ENCODE assay signal across 8 mouse cellular contexts in genomic region chr11:26387087-26387611, GRCm38 (mm10). TPM values are rescaled to one million over a fixed set of nuclear protein-coding genes. Genes with fewer than 3 reads are reported as not detected.
DNase-seq lines count a peak whose midpoint lies in the region; ATAC-seq lines count a peak whose summit lies in the region.

No protein-coding gene starts in this region.

- no peaks in the 10 kb centered on the region for H3K27me3 ChIP-seq in heart, embryonic 14.5 days (ENCODE audit: control insufficient read depth, insufficient read depth, low read length)
- H3K27me3 ChIP-seq in liver, embryonic 13.5 days = no peaks in the 10 kb centered on the region
- H3K27me3 ChIP-seq in stomach, embryonic 16.5 days (ENCODE audit: control insufficient read depth, insufficient read depth, low read length) = no peaks in the 10 kb centered on the region

- no peaks in the 10 kb centered on the region for H3K36me3 ChIP-seq in heart, embryonic 14.5 days (ENCODE audit: control insufficient read depth, insufficient read depth, low read length)
- no peaks in the 10 kb centered on the region for H3K36me3 ChIP-seq in liver, embryonic 13.5 days
- H3K36me3 ChIP-seq in stomach, embryonic 16.5 days (ENCODE audit: control insufficient read depth, insufficient read depth, low read length) = no peaks in the 10 kb centered on the region

- WGBS in heart, embryonic 14.5 days = under 1% methylated on average over 42 of the region's 42 CpGs
- under 1% methylated on average over 42 of the region's 42 CpGs for WGBS in liver, embryonic 13.5 days (ENCODE audit: insufficient replicate concordance)
- WGBS in stomach, embryonic 16.5 days = under 1% methylated on average over 42 of the region's 42 CpGs

- peak; percentile 98 for ATAC-seq in CD4-positive, CD25-positive, alpha-beta regulatory T cell, adult 4 months
- peak; percentile 100 for ATAC-seq in heart, embryonic 14.5 days (ENCODE audit: insufficient number of reproducible peaks, insufficient read depth, low FRiP score, low read depth)
- ATAC-seq in liver, embryonic 13.5 days (ENCODE audit: low read depth) = peak; percentile 100
- ATAC-seq in stomach, embryonic 16.5 days (ENCODE audit: insufficient read depth, low FRiP score) = peak; percentile 100

- H3K4me3 ChIP-seq in heart, embryonic 14.5 days (ENCODE audit: control insufficient read depth in 1 of 2, insufficient read depth in 1 of 2, low read depth in 1 of 2, low read length in 2 of 2) = peak overlapping the region; percentile 57 to 70
- H3K4me3 ChIP-seq in liver, embryonic 13.5 days (replicated peaks) = peak overlapping the region; percentile 74
- H3K4me3 ChIP-seq in stomach, embryonic 16.5 days (replicated peaks; ENCODE audit: low read length) = peak overlapping the region; percentile 80

- peak; percentile 95 for DNase-seq in c-Kit-negative CD71-positive TER-119-positive erythroid progenitor cells, embryonic 14.5 days (ENCODE audit: low read depth, low spot score)
- peak; percentile 81 for DNase-seq in fibroblast of lung, adult 2 months (ENCODE audit: low read depth)
- peak; percentile 95 for DNase-seq in kidney, postnatal 14 days
- peak; percentile 90 for DNase-seq in liver, embryonic 13.5 days
- peak; percentile 97 for DNase-seq in neural tube, embryonic 10.5 days (ENCODE audit: extremely low spot score, low spot score)

- peak overlapping the region; percentile 66 to 85 for H3K27ac ChIP-seq in heart, embryonic 14.5 days (replicated peaks in 1 of 2; ENCODE audit: control insufficient read depth in 1 of 2, insufficient read depth in 1 of 2, low read depth in 2 of 2, low read length in 2 of 2)
- H3K27ac ChIP-seq in liver, embryonic 13.5 days = peak overlapping the region; percentile 73
- peak overlapping the region; percentile 91 for H3K27ac ChIP-seq in stomach, embryonic 16.5 days (ENCODE audit: low read length)

- no peaks in the 10 kb centered on the region for H3K9me3 ChIP-seq in heart, embryonic 14.5 days (ENCODE audit: control insufficient read depth, low read length)
- no peaks in the 10 kb centered on the region for H3K9me3 ChIP-seq in liver, embryonic 13.5 days (replicated peaks)
- no peaks in the 10 kb centered on the region for H3K9me3 ChIP-seq in stomach, embryonic 16.5 days (replicated peaks; ENCODE audit: control insufficient read depth, low read length)

- H3K4me1 ChIP-seq in heart, embryonic 14.5 days (ENCODE audit: control insufficient read depth in 2 of 2, insufficient read depth in 2 of 2, low read length in 2 of 2) = peaks cover 0 to 8% of the 10 kb centered on the region in 2 experiments; a peak in 1 of 4 replicates
- H3K4me1 ChIP-seq in liver, embryonic 13.5 days (replicated peaks) = peaks cover 17% of the 10 kb centered on the region
- H3K4me1 ChIP-seq in stomach, embryonic 16.5 days (ENCODE audit: control insufficient read depth, insufficient read depth, low read length) = peaks cover 3% of the 10 kb centered on the region; the same call in 1 of the 2 replicates

- H3K4me2 ChIP-seq in heart, embryonic 14.5 days (ENCODE audit: low read length) = peak overlapping the region; percentile 78
- H3K4me2 ChIP-seq in liver, embryonic 13.5 days = peak overlapping the region; percentile 67
- H3K4me2 ChIP-seq in stomach, embryonic 16.5 days (ENCODE audit: low read depth, low read length) = peak overlapping the region; percentile 77

- peak overlapping the region; percentile 81 for H3K9ac ChIP-seq in heart, embryonic 14.5 days (ENCODE audit: low read length)
- peak overlapping the region; percentile 81 for H3K9ac ChIP-seq in liver, embryonic 13.5 days
- H3K9ac ChIP-seq in stomach, embryonic 16.5 days (ENCODE audit: low read length) = peak overlapping the region; percentile 92

RNA-seq across cellular contexts. Expression of gene Fancl, which starts 1.2 kb away (rescaled TPM):
- polyA plus RNA-seq in CD4-positive, CD25-positive, alpha-beta regulatory T cell, adult 4 months (2017; shearing (Covaris generic)) = 10 to 100 TPM; 17.1 to 21.8 TPM
- polyA plus RNA-seq in heart, embryonic 14.5 days (2014; fragmentation: Nextera tagmentation; extraction: Ambion mirVana) = 21.7 and 23.8 TPM in 2 replicates
- 29.0 and 35.3 TPM in 2 replicates for polyA plus RNA-seq in liver, embryonic 13.5 days (2015; fragmentation: Nextera tagmentation; extraction: Ambion mirVana)
- 27.6 and 27.7 TPM in 2 replicates for polyA plus RNA-seq in stomach, embryonic 16.5 days (2015; fragmentation: Nextera tagmentation; extraction: Ambion mirVana)

Comparison
In these comparisons a context has a peak if more than half of its experiments do, and no peak if none do; other contexts are left out.
1. Peak in every context shown above with its lines: DNase-seq, ATAC-seq, H3K4me3 ChIP-seq and H3K27ac ChIP-seq.